Mouse (Mus musculus): ENCODE measurements around the gene Ehf.

DNA sequence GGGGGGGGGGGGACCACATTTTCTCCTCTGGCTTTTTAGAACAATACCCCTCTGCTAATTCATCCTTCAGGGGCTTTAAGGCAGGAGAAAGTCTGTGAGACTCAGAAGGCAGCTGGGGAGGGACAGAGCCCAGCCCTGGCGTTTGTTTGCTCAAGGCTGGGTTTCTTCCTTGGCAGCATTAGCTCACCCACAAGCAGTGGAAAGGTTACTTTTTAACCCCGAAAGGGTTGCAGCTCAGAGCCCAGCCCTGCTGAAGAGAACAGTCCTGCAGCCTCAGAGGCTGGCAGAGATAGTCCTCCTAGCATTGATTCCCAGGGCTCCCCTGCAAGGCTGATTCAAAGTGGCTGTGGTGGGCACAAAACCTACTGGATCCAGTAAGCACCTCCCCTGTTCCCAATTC, 17.5 kb downstream of the Ehf start:
- no peak for TF ChIP-seq CTCF (IDR thresholded peaks at IDR 0.05; ENCODE audit: low read depth)
- no peak for TF ChIP-seq EP300 (IDR thresholded peaks at IDR 0.05; ENCODE audit: low read depth)

All from heart, postnatal 0 days (tissue).